Mouse (Mus musculus) cerebellum, adult (tissue): ENCODE measurements at regions not wholly inside any gene's neighbourhood (a gene's known extent, or its start where the extent isn't known, plus 50 kb on each side); places are given as distances from the start of the nearest gene placed in this dataset.
"Not testable (repeated sequence)": the region's sequence is repeated elsewhere in the genome, so short reads cannot be mapped to it uniquely, and the experiment has no call there.

Experiments used
- ATAC-seq: cut with Nextera tagmentation; 2 replicates; pipeline ENCODE4 v1.9.2; 2017; ENCODE audit warnings: mild to moderate bottlenecking, moderate library complexity, mixed read lengths; ENCODE audit not compliant: insufficient number of reproducible peaks, low FRiP score, low TSS enrichment

DNA sequence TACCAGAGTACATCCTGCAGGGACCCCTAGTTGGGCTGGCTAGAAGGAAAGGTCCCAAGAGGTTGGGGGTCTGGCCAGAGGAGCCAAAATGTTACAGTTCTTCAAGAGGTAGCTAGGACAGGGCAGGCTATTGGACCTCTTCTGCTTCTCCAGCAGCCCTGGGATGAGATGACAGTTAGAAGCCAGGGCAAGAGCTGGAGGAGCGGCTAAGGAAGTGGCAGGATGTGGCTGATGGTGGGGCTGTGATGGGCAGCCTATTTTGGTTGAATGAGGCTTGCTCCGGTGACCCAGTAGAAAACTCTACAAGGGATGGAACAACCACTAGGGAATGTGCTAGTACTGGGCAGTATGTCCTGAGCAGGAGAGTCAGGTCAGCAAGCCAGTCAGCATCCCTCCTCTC, 82.8 kb downstream of the Ddx11 start:
- no peak for ATAC-seq

- not testable (repeated sequence) for ATAC-seq
These were observed 84.6 kb downstream of the Ddx11 start for GRCm38 (mm10) chr17:66207653-66208497.

DNA sequence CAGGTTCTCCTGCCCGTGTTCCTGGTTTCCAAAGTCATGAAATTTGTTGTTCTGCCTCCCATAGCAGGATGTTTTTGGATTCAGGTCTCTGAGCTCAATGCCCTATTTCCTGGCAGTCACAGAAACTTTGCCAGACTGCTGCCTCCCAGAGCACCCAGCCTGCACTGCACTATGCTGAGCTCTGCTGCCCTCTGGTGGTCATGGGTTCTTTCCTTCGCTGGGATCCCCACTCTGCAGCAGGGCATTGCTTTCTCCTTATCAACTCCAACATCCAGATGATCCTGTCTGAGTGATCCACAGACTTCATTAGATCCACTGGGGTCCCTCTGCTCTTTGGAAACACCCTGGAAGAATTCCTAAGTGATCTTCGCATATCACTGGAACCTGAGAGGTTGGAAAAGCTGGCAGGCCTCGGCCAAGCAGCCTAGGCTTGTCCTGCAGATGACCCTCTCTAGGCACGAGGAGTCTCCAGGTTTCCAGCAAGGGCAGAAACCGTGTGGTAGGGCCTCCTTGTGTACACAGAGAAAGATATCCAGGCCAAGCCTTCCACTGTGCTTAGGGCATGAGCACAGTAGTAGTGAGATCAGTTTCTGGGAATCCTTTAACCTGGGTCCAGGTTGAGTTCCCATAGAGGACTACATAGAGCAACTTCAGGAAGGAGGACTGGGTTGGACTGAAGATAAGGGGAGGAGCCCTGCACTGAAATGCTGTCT, 85.6 kb downstream of the Ddx11 start:
- peak; percentile 85 for ATAC-seq

GRCm38 (mm10) chr17:66211561-66211960, 88.2 kb downstream of the Ddx11 start:
- no peak for ATAC-seq

DNA sequence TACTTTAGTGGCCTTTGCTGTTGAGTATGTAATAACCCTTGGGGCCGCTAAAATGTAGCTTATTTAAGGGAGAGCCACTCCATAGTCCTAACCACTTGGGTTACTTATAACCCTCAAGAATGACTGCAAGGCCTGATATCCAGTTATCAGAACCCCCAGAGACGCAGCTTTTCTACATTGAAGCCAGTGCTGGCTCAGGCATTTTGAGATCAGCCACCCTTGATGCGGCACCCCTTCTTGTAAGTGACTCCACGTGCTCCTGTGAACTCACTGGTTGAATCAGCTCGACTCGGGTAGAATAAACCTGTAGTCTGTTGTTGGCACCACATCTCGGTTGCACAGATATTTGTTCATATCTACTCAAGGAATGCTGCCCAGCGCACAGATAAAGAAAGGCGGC, 89.3 kb downstream of the Ddx11 start:
- ATAC-seq: no peak

DNA sequence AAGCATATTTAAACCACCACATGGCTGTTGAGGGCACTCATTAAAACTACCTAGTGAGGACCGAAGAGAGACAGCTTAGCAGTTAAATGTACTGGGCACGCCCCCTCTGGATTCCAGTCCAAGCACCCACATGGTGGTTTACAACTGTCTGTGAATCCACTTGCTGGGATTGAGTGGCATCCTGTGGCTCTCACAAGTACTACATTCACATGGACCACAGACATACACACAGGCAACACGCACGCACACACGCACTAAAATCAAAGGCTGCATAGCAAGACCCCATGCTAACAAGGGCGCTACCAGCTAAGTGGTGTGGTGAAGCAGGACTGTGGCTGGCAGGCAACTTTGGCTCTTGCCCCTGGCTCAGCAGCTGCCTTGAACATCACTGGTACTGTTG, 95.0 kb downstream of the Ddx11 start:
- no peak for ATAC-seq

GRCm38 (mm10) chr17:66219669-66220435, 96.5 kb downstream of the Ddx11 start:
- ATAC-seq: no peak

GRCm38 (mm10) chr17:66221256-66221655, 97.9 kb downstream of the Ddx11 start:
- ATAC-seq: peak; percentile 92

GRCm38 (mm10) chr17:66223711-66224110, 100.4 kb downstream of the Ddx11 start:
- no peak for ATAC-seq

DNA sequence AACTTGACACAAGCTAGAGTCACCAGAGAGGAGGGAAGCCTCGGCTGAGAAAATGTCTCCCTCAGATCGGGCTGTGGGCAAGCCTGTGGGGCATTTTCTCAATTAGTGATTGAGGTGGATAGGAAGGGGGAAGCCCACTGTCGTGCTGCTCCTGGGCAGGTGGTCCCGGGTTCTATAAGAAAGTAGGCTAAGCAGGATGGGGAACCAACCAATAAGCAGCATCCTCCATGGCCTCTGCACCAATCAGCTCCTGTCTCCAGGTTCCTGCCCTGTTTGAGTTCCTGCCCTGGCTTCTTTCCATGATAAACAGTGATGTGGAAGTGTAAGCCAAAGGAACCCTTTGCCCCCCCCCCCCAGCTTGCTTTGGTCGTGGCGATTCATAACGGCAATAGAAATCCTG, 100.9 kb downstream of the Ddx11 start:
- ATAC-seq: 0 out of 2 replicates have a peak, but pooled peaks have one; percentile 33

GRCm38 (mm10) chr17:66232391-66232790, 109.1 kb downstream of the Ddx11 start:
- ATAC-seq: no peak

DNA sequence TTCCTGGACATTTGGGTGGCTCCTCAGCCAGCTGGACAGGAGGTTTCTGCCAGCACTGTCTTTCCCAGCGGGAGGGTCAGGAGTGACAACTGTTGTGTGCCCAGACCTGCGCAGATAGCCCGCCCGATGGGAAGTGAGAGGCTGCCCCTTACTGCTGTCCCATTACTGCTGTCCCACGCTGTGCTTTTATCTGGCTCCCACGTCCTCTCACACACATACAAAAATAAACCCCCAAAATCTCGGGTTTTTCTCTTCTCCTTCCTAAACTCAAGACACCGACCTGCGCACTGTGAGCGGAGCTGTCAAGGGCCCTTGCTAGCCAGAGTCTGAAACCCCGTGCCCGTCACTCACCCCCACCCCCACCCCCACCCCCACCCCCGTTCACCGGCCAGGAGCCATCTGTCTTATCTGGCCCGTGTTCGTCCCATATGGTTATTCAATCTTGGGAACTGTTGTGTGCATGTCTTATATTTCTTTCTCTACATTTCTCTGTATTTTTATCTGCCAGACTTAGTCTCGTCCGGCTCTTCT, 109.6 kb downstream of the Ddx11 start:
- ATAC-seq: peak; percentile 75; the same call in 1 of the 2 replicates

DNA sequence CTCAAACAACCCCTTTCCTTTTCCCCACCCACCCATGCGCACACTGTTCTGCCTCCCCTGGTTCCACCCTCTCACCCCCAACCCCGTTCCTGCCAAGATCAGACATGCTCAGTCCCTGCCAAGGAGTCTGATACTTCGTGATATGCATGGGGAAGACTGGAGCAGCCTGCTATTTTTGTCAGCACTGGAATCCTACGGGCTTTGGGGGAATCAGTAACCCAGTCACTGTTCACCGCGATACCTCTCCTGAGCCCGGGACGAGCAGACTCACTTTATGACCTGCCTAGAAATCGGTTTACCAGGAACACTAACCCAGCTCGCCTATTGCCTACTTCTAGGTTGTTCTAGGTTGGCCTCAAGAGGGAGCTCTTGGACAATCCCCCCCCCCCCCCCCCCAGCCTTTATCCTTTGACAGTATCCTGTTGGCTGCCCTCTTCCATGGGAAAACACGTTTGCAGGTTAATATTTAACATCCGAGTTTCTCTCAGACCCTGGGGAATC, 110.2 kb downstream of the Ddx11 start:
- peak; percentile 63 for ATAC-seq

DNA sequence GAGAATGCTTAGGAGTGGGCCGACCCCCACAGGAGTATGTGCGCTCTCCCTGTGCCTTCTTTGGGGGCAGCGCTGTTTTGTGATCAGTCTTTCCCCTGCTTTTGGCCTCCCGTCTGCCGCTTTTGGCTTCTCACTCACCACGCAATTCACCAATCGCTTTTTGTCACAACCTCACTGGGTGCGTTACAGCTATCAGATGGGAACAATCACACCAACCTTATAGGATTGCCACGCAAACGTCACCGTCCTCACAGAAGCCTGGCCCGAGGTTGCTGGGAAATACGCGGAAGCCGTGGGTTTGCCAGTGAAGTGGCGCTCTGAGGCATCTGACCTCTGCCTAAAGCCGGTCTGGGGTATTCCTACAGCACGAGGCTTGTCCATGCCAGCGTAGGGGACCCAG, 111.1 kb downstream of the Ddx11 start:
- ATAC-seq: no peak

GRCm38 (mm10) chr17:66235096-66235805, 111.9 kb downstream of the Ddx11 start:
- ATAC-seq: peak; percentile 42

DNA sequence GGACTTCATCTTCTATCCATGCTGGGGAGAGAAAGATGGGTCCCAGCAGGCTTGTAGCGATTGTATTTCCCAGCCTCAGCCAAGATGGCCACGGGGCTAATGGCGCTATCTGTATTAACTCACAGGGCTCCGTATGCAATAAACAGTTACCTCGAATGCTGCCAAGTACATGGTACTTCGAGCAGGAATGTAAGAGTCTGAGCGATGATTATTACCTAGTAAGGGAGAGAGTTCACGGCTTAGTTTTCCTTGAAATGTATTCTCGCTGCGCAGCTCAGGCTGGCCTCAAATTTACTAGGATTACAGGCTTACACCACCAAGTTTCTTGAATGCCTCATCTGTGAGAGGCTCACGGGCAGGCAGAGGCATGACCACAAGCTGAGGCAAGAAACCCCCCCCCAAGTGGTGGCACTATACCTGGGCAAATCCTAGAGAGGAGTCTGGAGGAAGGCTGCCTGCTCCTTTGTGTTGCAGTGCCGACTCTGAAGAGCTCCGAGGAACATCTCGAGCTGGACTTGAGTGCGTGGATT, 112.6 kb downstream of the Ddx11 start:
- ATAC-seq: no peak

GRCm38 (mm10) chr17:66241868-66242622, 118.7 kb downstream of the Ddx11 start:
- ATAC-seq: no peak

GRCm38 (mm10) chr17:66244183-66244582, 120.9 kb downstream of the Ddx11 start:
- no peak for ATAC-seq

DNA sequence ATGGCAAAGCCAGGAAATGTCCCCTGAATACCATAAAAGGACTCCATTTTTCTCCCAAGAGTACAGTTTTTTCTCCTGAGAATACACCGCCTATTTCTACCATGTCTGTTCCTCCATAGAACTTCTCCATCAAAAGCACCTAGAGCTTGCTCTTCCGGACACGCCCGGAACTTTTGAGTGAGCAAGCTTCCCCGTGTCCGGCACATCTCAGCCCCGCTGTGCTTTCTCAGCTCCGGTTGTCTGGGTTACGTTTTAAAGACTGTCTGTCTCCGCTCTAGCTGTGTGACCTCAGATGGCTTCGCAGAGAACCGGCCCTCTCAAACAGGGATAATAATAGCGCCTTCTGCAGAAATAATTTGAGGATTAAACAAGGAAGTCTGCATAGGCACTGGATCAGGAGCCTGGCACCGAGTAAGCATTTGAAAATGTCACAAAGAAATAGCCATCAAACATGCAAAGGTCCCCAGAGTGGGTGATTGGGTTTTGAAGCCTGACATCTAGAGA, 122.8 kb downstream of the Ddx11 start:
- ATAC-seq: peak; percentile 58; the same call in 1 of the 2 replicates
